Mouse (Mus musculus): ENCODE measurements around the gene Tsc2.

DNA sequence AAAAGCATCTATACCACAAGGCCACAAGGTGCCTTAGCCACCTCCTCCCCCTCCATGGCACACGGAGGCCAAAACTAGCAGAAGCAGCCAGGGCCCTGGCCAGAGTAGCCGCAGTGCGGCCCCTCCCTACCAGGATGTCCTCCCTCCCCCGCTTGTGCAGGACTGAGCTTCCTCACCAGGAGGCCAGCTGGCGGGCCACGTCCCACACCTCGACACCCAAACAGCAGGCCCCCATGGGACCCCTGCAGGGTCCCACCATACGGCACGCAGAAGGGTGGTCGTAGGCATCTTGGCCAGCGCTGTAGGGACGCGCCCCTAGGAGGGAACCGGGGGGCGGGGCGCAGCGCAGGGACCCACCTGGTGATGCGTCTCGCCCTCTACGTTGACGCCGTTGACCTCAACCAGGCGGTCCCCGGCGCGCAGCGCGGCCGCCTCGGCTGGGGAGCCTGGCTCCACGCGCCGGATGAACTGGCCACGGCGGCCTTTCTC lies 17.2 kb upstream of the Tsc2 start:
- TF ChIP-seq EP300 (IDR thresholded peaks at IDR 0.05; ENCODE audit: low read length) (no peak), CTCF (conservative IDR thresholded peaks at IDR 0.05 in 1 of 2, IDR thresholded peaks at IDR 0.05 in 1 of 2; ENCODE audit: low read depth in 2 of 2, low read length in 2 of 2) (no peak), MYC (IDR thresholded peaks at IDR 0.05; ENCODE audit: low read depth, low read length) (no peak), MEF2A (IDR thresholded peaks at IDR 0.05; ENCODE audit: borderline replicate concordance, low read depth, low read length) (no peak), HCFC1 (IDR thresholded peaks at IDR 0.05; ENCODE audit: low read depth, low read length) (no peak), RCOR1 (conservative IDR thresholded peaks at IDR 0.05; ENCODE audit: low read depth, low read length) (no peak), MXI1 (IDR thresholded peaks at IDR 0.05; ENCODE audit: low read depth, low read length) (no peak; the same call in 1 of the 2 replicates)
